Mouse (Mus musculus): ENCODE data around the gene Gstt1. TPM values are rescaled to one million over a fixed set of nuclear protein-coding genes. Genes with fewer than 3 reads are reported as not detected.
"Not testable (repeated sequence)": the region's sequence is repeated elsewhere in the genome, so short reads cannot be mapped to it uniquely, and the experiment has no call there.

Gstt1 gene
- total and polyA plus RNA-seq, 3 experiments, result 50.9 to 64.8 (median 52.0) TPM

- no peak for DNase-seq
Measured at GRCm38 (mm10) chr10:75818641-75819040, 20.3 kb upstream of the Gstt1 start.

DNA sequence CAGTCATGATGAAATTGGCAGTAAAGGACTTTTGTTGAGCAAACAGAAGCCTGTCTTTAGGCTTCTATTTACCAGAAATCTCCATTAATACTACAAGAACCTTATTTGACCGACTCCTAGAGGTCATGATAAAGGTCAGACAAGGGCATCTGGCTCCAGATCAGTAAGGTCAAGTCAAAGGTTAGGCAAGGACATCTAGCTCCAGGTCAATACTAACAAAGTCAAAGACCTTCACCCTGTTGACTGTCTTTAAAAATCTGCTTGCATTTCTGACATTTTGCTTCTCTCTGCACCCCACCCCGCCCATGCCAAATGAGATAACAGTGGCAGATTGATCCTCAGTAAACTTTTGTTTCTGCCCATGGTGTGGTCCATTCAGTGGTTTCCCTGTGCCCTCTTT lies 5.8 kb upstream of the Gstt1 start:
- DNase-seq, result no peak

- DNase-seq, result peak; percentile 72
Measured at GRCm38 (mm10) chr10:75797619-75798175, 687 bp downstream of the Gstt1 start.

DNA sequence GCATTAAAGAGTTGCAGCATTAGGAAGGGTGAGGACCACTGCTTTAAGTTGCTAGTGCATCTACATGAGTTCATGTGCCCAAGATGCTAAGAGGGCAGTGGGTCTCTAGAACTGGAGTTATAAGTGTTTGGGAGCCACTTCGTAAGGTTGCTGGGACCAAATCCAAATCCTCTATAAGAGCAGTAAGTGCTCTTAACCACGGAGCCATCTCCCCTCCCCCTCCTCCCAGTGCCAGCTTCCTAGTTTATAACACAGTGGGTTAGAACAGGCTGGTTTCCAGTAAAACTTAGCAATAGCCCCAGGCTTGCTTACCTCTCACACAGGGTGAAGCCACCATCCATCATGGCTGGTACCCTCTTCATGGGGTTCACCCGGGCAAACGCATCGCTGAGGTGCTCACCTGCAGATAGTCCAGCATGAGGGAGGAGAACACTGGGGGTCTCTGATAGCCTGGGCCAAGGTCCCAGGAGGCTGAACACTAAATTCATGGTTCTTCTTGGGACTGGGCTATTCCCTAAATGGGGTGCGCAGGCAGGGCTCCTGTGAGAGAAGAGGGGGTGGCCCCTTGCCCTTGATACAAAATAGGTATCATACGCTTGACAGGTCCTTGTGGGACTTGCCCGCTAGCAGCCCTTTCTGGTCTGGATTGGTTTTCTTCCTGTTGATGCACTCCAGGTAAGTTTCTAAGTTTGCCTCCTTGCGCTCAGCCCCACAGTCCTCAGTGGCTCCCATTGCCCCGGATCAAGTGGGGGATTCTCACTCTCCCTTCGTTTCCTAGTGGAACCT lies 1.5 kb downstream of the Gstt1 start:
- DNase-seq, result no peak

DNA sequence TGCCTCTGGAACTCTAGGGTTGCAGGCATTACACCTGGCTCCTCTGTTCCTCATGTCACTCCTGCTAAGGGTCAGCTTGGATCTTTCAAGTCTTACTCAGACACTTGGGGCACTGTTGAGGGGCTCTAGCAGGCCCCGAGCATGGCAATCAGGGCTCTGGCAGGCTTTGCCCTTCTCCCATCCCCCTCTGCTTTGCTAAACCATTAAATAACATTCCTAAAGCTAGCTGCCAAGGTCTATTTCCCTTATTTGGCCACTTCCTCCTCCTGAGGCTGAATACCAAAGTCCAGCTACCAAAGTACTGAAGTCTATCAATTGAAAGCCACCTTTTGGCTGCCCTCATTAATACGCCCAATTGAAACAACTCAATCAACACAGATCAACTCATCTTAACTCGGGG lies 3.5 kb downstream of the Gstt1 start:
- peak; percentile 51 for DNase-seq

GRCm38 (mm10) chr10:75790773-75791172 lies 7.6 kb downstream of the Gstt1 start:
- no peak for DNase-seq

GRCm38 (mm10) chr10:75789841-75790240 lies 8.5 kb downstream of the Gstt1 start:
- no peak for DNase-seq

- DNase-seq, result no peak
Measured at GRCm38 (mm10) chr10:75789081-75789735, 9.2 kb downstream of the Gstt1 start.

- DNase-seq, result no peak
Measured at GRCm38 (mm10) chr10:75788277-75788676, 10.1 kb downstream of the Gstt1 start.

GRCm38 (mm10) chr10:75785442-75785841 lies 12.9 kb downstream of the Gstt1 start:
- no peak for DNase-seq

GRCm38 (mm10) chr10:75780769-75781578 lies 17.4 kb downstream of the Gstt1 start, which contains the start of the genes Gm20441 and Gstt3:
Gene Gm20441 (minus strand): TSS chr10:75780954.
Gene Gstt3 (minus strand): TSS chr10:75781414.
- peak; percentile 85 for DNase-seq

- DNase-seq, result no peak
Measured at GRCm38 (mm10) chr10:75779206-75780174, 18.9 kb downstream of the Gstt1 start.

- DNase-seq, result no peak
Measured at GRCm38 (mm10) chr10:75777885-75778284, 20.5 kb downstream of the Gstt1 start.

DNA sequence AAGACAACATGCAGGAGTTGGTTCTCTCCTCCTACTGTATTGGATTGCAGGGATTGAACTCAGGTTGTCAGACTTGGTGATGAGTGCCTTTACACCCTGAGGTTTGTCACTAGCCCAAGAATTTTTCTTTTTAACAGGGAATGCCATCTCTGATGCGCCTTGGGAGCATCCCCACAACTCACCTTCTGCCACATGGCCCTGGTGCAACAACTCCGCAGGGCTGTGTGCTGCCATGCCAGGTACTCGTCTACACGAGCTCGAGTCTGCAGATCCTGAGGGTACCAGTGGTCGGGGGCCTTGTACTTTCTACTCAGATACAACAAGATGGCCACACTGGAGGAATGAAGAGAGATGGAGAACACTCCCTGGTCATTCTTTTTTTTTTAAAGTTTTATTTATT lies 21.8 kb downstream of the Gstt1 start:
- no peak for DNase-seq

DNA sequence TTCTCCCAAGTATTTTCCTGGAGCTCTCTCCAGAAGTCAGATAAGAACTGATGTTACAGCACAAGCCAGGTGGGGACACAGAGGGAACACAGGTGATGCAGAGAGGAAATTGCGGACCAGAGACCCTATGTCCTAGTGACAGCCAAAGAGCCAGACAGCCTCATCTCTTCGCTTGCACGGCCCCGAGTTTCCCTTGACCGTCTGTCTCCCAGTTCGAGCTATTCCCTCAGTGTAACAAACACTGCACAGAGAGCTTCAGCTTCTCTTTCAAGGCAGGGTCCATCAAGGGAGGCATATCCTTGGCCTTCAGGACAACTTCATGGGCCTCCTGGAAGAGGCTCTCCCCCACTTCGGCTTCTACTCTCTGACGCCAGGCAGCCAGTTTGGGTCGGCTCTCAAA lies 23.8 kb downstream of the Gstt1 start:
- no peak for DNase-seq

DNA sequence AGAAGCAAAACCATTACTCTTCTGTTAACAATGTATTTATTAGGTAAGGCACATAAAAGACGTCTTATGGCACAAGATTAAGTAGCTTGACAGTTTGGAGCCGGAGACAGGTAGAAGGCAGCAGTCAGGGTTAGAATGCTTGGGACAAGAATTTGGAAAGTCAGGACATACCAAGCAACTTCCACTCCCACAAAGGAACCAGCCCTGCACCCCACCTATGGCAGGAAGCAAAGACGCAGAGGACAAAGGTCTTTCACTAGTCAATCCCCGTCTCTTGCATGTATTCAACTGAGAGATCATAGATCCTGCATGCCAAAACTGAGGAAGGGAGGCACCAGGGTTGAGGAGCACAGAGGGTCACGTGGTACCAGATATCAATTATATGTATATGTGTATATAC lies 24.3 kb downstream of the Gstt1 start:
- no peak for DNase-seq

DNA sequence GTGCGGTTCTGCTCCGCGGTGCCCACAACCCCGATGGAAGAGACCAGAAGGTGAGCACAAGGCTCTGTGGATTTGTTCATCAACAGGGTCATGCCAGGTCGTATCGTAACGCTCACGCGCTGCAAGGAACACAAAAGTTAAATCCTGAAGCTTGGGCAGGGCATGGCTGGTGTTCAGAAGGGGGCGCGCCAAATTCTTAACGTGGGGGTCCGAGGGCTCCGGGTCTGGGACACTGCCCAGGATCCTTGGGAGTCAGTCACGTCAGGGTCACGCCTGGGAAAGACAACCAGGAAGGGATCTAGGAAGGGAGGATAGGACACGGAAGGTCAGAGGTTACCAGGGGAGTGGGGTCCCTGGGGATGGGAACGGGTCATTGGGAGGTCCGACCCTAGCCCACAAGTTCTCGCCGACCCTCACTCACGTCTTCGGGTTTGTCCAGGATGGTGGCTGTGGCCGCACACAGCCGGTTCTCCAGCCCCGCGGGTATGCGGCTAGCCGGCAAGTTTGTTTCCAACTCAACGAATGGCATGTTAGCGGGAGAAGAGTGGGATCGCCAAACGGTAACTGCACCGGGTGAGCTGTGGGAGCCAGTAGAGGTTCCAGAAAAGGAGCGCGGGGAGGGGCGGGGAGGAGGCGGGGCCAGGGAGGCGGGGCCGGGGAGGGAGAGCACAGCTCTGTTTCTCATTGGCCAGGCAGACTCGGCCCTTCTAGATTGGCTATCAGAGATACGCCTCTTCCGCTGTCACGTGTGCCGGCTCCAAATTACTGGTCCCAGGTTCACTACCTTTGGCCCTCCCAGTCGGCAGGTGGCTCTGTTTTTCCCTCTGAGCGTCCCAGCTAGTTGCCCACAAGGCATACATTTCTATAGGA lies 25.4 kb downstream of the Gstt1 start, which contains the start of gene Ddt:
TSS of gene Ddt (minus strand) at position 620 of the 870 bp plus-strand sequence.
- peak; percentile 91 for DNase-seq

- not testable (repeated sequence) for DNase-seq
Measured at GRCm38 (mm10) chr10:75767756-75768155, 30.6 kb downstream of the Gstt1 start.

GRCm38 (mm10) chr10:75766856-75767255 lies 31.5 kb downstream of the Gstt1 start:
- no peak for DNase-seq
